Mouse (Mus musculus) G1E (cell line): ENCODE measurements around the gene Nlrx1. TPM values are rescaled to one million over a fixed set of nuclear protein-coding genes. Genes with fewer than 3 reads are reported as not detected.

Experiments
- ATAC-seq: 2 replicates; pipeline ENCODE4 v1.8.0; 2016; ENCODE audit warnings: mild to moderate bottlenecking; ENCODE audit not compliant: insufficient number of reproducible peaks, poor library complexity, low FRiP score, severe bottlenecking; ENCODE audit errors: extremely low read depth
- DNase-seq: peaks from one replicate; pipeline ENCODE4 v3.0.0; 2012; ENCODE audit warnings: low spot score
- H3K27me3 ChIP-seq: 2 replicates; pipeline ENCODE4 v1.6.1; 2012; ENCODE audit warnings: mild to moderate bottlenecking, low read length, inconsistent platforms; ENCODE audit not compliant: insufficient read depth
- H3K36me3 ChIP-seq: replicated peaks from 2 replicates; pipeline ENCODE3; 2012; ENCODE audit warnings: mild to moderate bottlenecking, inconsistent platforms
- H3K4me1 ChIP-seq: 2 replicates; pipeline ENCODE4 v1.6.1; 2012; ENCODE audit warnings: low read depth, low read length, inconsistent platforms, mixed read lengths; ENCODE audit not compliant: insufficient read depth
- H3K4me3 ChIP-seq: 2 replicates; pipeline ENCODE4 v1.5.1; 2012; ENCODE audit warnings: low read depth, mild to moderate bottlenecking, inconsistent platforms, low read length, moderate library complexity, mixed read lengths
- H3K9me3 ChIP-seq: replicated peaks from 2 replicates; pipeline ENCODE4 v1.6.1; 2012; ENCODE audit warnings: inconsistent platforms
- CTCF ChIP-seq: IDR thresholded peaks from 2 replicates; pipeline ENCODE4 v1.5.1; 2012; ENCODE audit warnings: low read depth, low read length, inconsistent platforms, mixed read lengths
- GATA1 ChIP-seq: IDR thresholded peaks from 2 replicates; pipeline ENCODE4 v1.6.1; 2012; ENCODE audit warnings: borderline replicate concordance, low read length, inconsistent platforms, mixed read lengths
- GATA2 ChIP-seq: IDR thresholded peaks from 2 replicates; pipeline ENCODE4 v1.6.1; 2012; ENCODE audit warnings: low read depth, low read length, inconsistent platforms, borderline replicate concordance
- POLR2AphosphoS5 ChIP-seq: IDR thresholded peaks from 2 replicates; pipeline ENCODE4 v1.6.1; 2012; ENCODE audit warnings: low read depth, low read length, inconsistent platforms; ENCODE audit not compliant: insufficient replicate concordance
- TAL1 ChIP-seq: conservative IDR thresholded peaks from 2 replicates; pipeline ENCODE4 v1.6.1; 2012; ENCODE audit warnings: low read depth, low read length, inconsistent platforms, mixed read lengths
- polyA plus RNA-seq: library from polyadenylated mRNA; stranded (reverse); fragments of >175 nt; gene quantifications from 2 replicates; pipeline ENCODE4 v1.2.3, GENCODE M21; 2012
- total RNA-seq, 2 experiments: library from RNA; stranded (forward) in 1 of 2; stranded (reverse) in 1 of 2; fragments of 200-1000 nt in 1 of 2; fragments of >200 nt in 1 of 2; fragmentation: Nextera tagmentation in 1 of 2; gene quantifications; 2 replicates each; pipeline ENCODE4 v1.2.3; 2014 to 2017

Gene Nlrx1
- total and polyA plus RNA-seq, 3 experiments = 0.02 to 0.05 TPM; not detected in 1

GRCm38 (mm10) chr9:44233021-44233801, 35.2 kb downstream of the Nlrx1 start:
- ATAC-seq (peak; percentile 29; the same call in 1 of the 2 replicates), DNase-seq (peak; percentile 67)
- peaks cover 26% of the 10 kb centered on the region for H3K36me3 ChIP-seq
- no peaks in the 10 kb centered on the region for H3K27me3 ChIP-seq
- H3K9me3 ChIP-seq = no peaks in the 10 kb centered on the region
- peaks cover 43% of the 10 kb centered on the region for H3K4me1 ChIP-seq
- TF ChIP-seq GATA1 (no peak), CTCF (no peak), TAL1 (no peak), GATA2 (no peak), POLR2AphosphoS5 (no peak)
- H3K4me3 ChIP-seq = peak overlapping the region; percentile 93

DNA sequence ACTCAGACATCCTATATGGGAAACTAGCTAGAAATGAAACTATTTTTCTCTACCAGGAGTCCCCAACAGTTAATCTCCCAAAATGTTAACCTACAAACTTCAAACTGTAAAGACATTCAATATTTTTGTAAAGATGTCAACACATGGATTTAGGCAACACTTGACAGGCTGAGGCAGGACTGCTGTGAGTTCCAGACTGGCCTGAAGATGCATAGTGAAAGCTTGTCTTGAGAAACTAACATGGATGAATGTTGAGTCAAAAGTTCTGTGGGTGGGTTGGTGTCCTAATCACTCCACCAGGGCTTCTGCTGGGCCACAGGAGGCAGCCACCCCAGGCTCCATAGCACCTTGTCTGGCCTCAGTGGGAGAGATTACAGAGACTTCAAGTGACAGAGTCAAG, 36.8 kb downstream of the Nlrx1 start:
- TF ChIP-seq POLR2AphosphoS5 = no peak
- no peak for TF ChIP-seq GATA1
- TF ChIP-seq CTCF = no peak
- TF ChIP-seq TAL1 = no peak
- no peak for TF ChIP-seq GATA2
- Histone ChIP-seq H3K4me1 (peaks cover 48% of the 10 kb centered on the region), H3K9me3 (no peaks in the 10 kb centered on the region), H3K36me3 (peaks cover 39% of the 10 kb centered on the region), H3K4me3 (peak overlapping the region; percentile 93), H3K27me3 (no peaks in the 10 kb centered on the region)
- DNase-seq (no peak), ATAC-seq (no peak)

DNA sequence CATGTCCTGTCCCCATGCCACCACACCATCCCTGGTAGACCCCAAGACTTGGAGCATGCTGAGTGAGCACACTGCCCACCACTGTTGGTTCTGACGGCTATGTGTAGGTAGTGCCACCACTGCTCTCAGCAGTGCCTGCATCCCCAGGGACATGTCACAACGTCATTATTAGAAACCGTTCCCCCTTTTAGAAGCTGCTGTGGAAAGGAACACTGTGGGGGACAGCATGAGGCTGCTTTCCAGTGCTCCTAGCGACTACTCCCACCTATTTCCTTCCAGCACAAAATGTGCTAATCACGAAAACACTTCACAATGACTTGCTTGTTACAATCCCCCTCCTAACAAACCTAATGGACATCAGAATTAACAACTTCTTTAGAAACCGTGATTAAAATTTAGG, 42.4 kb downstream of the Nlrx1 start:
- Histone ChIP-seq H3K27me3 (no peaks in the 10 kb centered on the region), H3K9me3 (no peaks in the 10 kb centered on the region), H3K36me3 (peaks cover 53% of the 10 kb centered on the region), H3K4me1 (peaks cover 41% of the 10 kb centered on the region), H3K4me3 (no peak overlapping the region)
- DNase-seq = no peak
- no peak for TF ChIP-seq GATA1
- TF ChIP-seq CTCF = no peak
- no peak for TF ChIP-seq GATA2
- TF ChIP-seq POLR2AphosphoS5 = no peak
- TF ChIP-seq TAL1 = no peak
- no peak for ATAC-seq

GRCm38 (mm10) chr9:44213538-44213937, 54.9 kb downstream of the Nlrx1 start:
- no peak for ATAC-seq
- no peak overlapping the region for H3K4me3 ChIP-seq

DNA sequence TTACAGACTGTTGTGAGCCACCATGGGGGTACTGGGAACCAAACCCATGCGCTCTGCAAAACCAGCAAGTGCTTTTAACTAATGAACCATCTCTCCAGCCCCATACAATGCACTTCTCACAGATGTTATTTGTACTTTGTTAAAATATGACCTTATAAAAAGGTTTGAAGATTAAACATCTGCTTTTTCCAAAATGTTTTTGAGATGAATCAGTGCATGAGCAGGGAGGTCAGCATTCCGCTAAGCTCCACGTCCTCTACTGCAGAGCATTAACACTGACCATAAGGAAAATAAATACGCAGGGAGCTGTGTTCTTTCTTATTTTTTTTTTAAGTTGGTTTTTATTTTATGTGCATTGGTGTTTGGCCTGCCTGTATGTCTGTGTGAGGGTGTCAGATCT, 56.0 kb downstream of the Nlrx1 start:
- TF ChIP-seq GATA2 (no peak), CTCF (no peak), GATA1 (no peak), TAL1 (no peak), POLR2AphosphoS5 (no peak)
- peaks cover 8% of the 10 kb centered on the region; the same call in 1 of the 2 replicates for H3K4me1 ChIP-seq
- peaks cover 42% of the 10 kb centered on the region for H3K36me3 ChIP-seq
- no peak overlapping the region for H3K4me3 ChIP-seq
- ATAC-seq (no peak), DNase-seq (no peak)
- no peaks in the 10 kb centered on the region for H3K27me3 ChIP-seq
- H3K9me3 ChIP-seq = no peaks in the 10 kb centered on the region

More at GRCm38 (mm10) chr9:44213538-44213937, 54.9 kb downstream of the Nlrx1 start:
- Histone ChIP-seq H3K27me3 (no peaks in the 10 kb centered on the region), H3K36me3 (peaks cover 38% of the 10 kb centered on the region), H3K9me3 (no peaks in the 10 kb centered on the region), H3K4me1 (peaks cover 4% of the 10 kb centered on the region; the same call in 1 of the 2 replicates)
- no peak for DNase-seq
- no peak for TF ChIP-seq CTCF
- no peak for TF ChIP-seq GATA1
- TF ChIP-seq TAL1 = no peak
- no peak for TF ChIP-seq POLR2AphosphoS5
- no peak for TF ChIP-seq GATA2

DNA sequence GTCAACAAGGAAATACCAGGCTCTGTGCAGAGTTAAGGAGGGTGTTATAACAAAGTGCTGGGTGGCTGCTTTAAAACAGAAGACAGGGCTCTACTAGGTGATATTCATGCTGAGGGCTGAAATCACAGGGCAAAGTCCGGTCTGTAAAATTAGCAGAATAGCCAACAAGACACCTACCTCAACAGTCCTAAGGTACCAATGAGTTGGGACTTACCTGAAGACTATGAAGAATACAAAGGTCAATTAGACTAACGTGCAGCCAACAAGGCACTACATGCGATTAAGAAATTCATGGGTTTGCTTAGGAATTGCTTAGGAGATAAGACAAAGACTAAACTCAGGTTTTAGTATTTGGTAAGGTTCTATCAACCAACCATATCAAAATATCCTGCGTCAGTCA, 59.0 kb downstream of the Nlrx1 start:
- Histone ChIP-seq H3K9me3 (peaks cover 1% of the 10 kb centered on the region; the same call in 1 of the 2 replicates), H3K4me3 (no peak overlapping the region), H3K36me3 (peaks cover 52% of the 10 kb centered on the region), H3K4me1 (peaks cover 19% of the 10 kb centered on the region), H3K27me3 (no peaks in the 10 kb centered on the region)
- no peak for TF ChIP-seq POLR2AphosphoS5
- no peak for TF ChIP-seq CTCF
- ATAC-seq (no peak), DNase-seq (no peak)

DNA sequence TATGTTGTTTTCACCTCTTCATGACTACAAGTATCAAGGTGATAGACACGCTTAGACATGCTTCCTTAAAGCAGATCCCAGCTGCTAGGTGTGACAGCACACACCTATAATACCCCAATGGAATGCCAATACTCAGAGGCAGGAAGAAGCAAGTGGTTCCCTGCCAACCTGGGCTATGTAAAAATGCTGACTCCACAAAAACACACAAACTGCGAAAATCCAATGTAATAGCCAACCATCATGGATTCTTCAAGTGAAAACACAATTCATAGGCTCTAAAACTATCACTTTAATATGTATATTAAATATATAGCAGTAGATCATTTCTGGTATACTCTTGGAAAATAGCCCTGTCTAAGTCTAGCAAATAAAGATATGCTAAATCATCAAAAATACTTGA, 60.6 kb downstream of the Nlrx1 start:
- Histone ChIP-seq H3K27me3 (no peaks in the 10 kb centered on the region), H3K36me3 (peaks cover 51% of the 10 kb centered on the region), H3K9me3 (peaks cover 3% of the 10 kb centered on the region; the same call in 1 of the 2 replicates), H3K4me1 (peaks cover 20% of the 10 kb centered on the region), H3K4me3 (no peak overlapping the region)
- DNase-seq (no peak), ATAC-seq (no peak)
- TF ChIP-seq TAL1 (no peak), GATA2 (no peak), CTCF (no peak), GATA1 (no peak), POLR2AphosphoS5 (no peak)

Other genes starting within 250 kb of the Nlrx1 start
Only the 20 nearest of the 25 such genes appear.
- gene Mfrp, start 166.9 kb downstream of the Nlrx1 start, total RNA-seq (2014; fragmentation: Nextera tagmentation) = not detected in 2 replicates
- not detected in 2 replicates for gene Mfrp, start 166.9 kb downstream of the Nlrx1 start, total RNA-seq (2017)
- not detected in 2 replicates for gene Mfrp, start 166.9 kb downstream of the Nlrx1 start, polyA plus RNA-seq
- gene C1qtnf5, start 161.4 kb downstream of the Nlrx1 start, total RNA-seq (2014; fragmentation: Nextera tagmentation) = not detected in 2 replicates
- 0.29 TPM in 1 of 2 replicates, not detected in the other for gene C1qtnf5, start 161.4 kb downstream of the Nlrx1 start, total RNA-seq (2017)
- 0.21 TPM in 1 of 2 replicates, not detected in the other for gene C1qtnf5, start 161.4 kb downstream of the Nlrx1 start, polyA plus RNA-seq
- not detected in 2 replicates for gene Gm49380, start 155.1 kb downstream of the Nlrx1 start, total RNA-seq (2014; fragmentation: Nextera tagmentation)
- 0.12 and 0.27 TPM in 2 replicates for gene Gm49380, start 155.1 kb downstream of the Nlrx1 start, total RNA-seq (2017)
- 0.15 TPM in 1 of 2 replicates, not detected in the other for gene Gm49380, start 155.1 kb downstream of the Nlrx1 start, polyA plus RNA-seq
- gene Rnf26, start 155.1 kb downstream of the Nlrx1 start, total RNA-seq (2014; fragmentation: Nextera tagmentation) = 40.6 and 46.9 TPM in 2 replicates
- 10.5 and 11.4 TPM in 2 replicates for gene Rnf26, start 155.1 kb downstream of the Nlrx1 start, total RNA-seq (2017)
- gene Rnf26, start 155.1 kb downstream of the Nlrx1 start, polyA plus RNA-seq = 29.7 and 41.9 TPM in 2 replicates
- not detected in 2 replicates for gene Mcam, start 134.1 kb downstream of the Nlrx1 start, total RNA-seq (2014; fragmentation: Nextera tagmentation)
- gene Mcam, start 134.1 kb downstream of the Nlrx1 start, total RNA-seq (2017) = 0.06 and 0.16 TPM in 2 replicates
- not detected in 2 replicates for gene Mcam, start 134.1 kb downstream of the Nlrx1 start, polyA plus RNA-seq
- 137 and 159 TPM in 2 replicates for gene Cbl, start 34.5 kb downstream of the Nlrx1 start, total RNA-seq (2014; fragmentation: Nextera tagmentation)
- gene Cbl, start 34.5 kb downstream of the Nlrx1 start, total RNA-seq (2017) = 23.6 and 25.5 TPM in 2 replicates
- 17.2 and 20.3 TPM in 2 replicates for gene Cbl, start 34.5 kb downstream of the Nlrx1 start, polyA plus RNA-seq
- not detected in 2 replicates for gene Ccdc153, start 27.9 kb downstream of the Nlrx1 start, total RNA-seq (2014; fragmentation: Nextera tagmentation)
- not detected in 2 replicates for gene Ccdc153, start 27.9 kb downstream of the Nlrx1 start, total RNA-seq (2017)
- gene Ccdc153, start 27.9 kb downstream of the Nlrx1 start, polyA plus RNA-seq = not detected in 2 replicates
- gene Pdzd3, start 17.1 kb downstream of the Nlrx1 start, total RNA-seq (2014; fragmentation: Nextera tagmentation) = not detected in 2 replicates
- not detected in 2 replicates for gene Pdzd3, start 17.1 kb downstream of the Nlrx1 start, total RNA-seq (2017)
- not detected in 2 replicates for gene Pdzd3, start 17.1 kb downstream of the Nlrx1 start, polyA plus RNA-seq
- gene Abcg4, start 20.0 kb upstream of the Nlrx1 start, total RNA-seq (2014; fragmentation: Nextera tagmentation) = 29.1 and 58.5 TPM in 2 replicates
- gene Abcg4, start 20.0 kb upstream of the Nlrx1 start, total RNA-seq (2017) = 1.8 and 3.6 TPM in 2 replicates
- gene Abcg4, start 20.0 kb upstream of the Nlrx1 start, polyA plus RNA-seq = 18.4 and 20.3 TPM in 2 replicates
- 26.3 and 46.1 TPM in 2 replicates for gene Hinfp, start 37.1 kb upstream of the Nlrx1 start, total RNA-seq (2014; fragmentation: Nextera tagmentation)
- 22.0 and 23.1 TPM in 2 replicates for gene Hinfp, start 37.1 kb upstream of the Nlrx1 start, total RNA-seq (2017)
- gene Hinfp, start 37.1 kb upstream of the Nlrx1 start, polyA plus RNA-seq = 5.4 and 8.4 TPM in 2 replicates
- gene C2cd2l, start 51.7 kb upstream of the Nlrx1 start, total RNA-seq (2014; fragmentation: Nextera tagmentation) = 9.5 and 19.3 TPM in 2 replicates
- gene C2cd2l, start 51.7 kb upstream of the Nlrx1 start, total RNA-seq (2017) = 6.3 TPM in 2 replicates
- gene C2cd2l, start 51.7 kb upstream of the Nlrx1 start, polyA plus RNA-seq = 35.8 and 40.9 TPM in 2 replicates
- 33.6 and 36.5 TPM in 2 replicates for gene Dpagt1, start 57.4 kb upstream of the Nlrx1 start, total RNA-seq (2014; fragmentation: Nextera tagmentation)
- 11.8 and 12.3 TPM in 2 replicates for gene Dpagt1, start 57.4 kb upstream of the Nlrx1 start, total RNA-seq (2017)
- gene Dpagt1, start 57.4 kb upstream of the Nlrx1 start, polyA plus RNA-seq = 6.5 and 6.8 TPM in 2 replicates
- gene H2afx, start 66.1 kb upstream of the Nlrx1 start, total RNA-seq (2014; fragmentation: Nextera tagmentation) = 227 and 235 TPM in 2 replicates
- 240 and 251 TPM in 2 replicates for gene H2afx, start 66.1 kb upstream of the Nlrx1 start, total RNA-seq (2017)
- gene H2afx, start 66.1 kb upstream of the Nlrx1 start, polyA plus RNA-seq = 762 and 998 TPM in 2 replicates
- 82.7 and 175 TPM in 2 replicates for gene Hmbs, start 75.6 kb upstream of the Nlrx1 start, total RNA-seq (2014; fragmentation: Nextera tagmentation)
- gene Hmbs, start 75.6 kb upstream of the Nlrx1 start, total RNA-seq (2017) = 108 and 148 TPM in 2 replicates
- 86.9 and 90.1 TPM in 2 replicates for gene Hmbs, start 75.6 kb upstream of the Nlrx1 start, polyA plus RNA-seq
- gene Vps11, start 93.1 kb upstream of the Nlrx1 start, total RNA-seq (2014; fragmentation: Nextera tagmentation) = 13.6 and 15.7 TPM in 2 replicates
- gene Vps11, start 93.1 kb upstream of the Nlrx1 start, total RNA-seq (2017) = 26.4 and 27.0 TPM in 2 replicates
- gene Vps11, start 93.1 kb upstream of the Nlrx1 start, polyA plus RNA-seq = 6.7 and 7.7 TPM in 2 replicates
- 51.8 and 55.8 TPM in 2 replicates for gene Hyou1, start 110.9 kb upstream of the Nlrx1 start, total RNA-seq (2014; fragmentation: Nextera tagmentation)
- gene Hyou1, start 110.9 kb upstream of the Nlrx1 start, total RNA-seq (2017) = 31.2 and 36.6 TPM in 2 replicates
- gene Hyou1, start 110.9 kb upstream of the Nlrx1 start, polyA plus RNA-seq = 21.1 and 27.9 TPM in 2 replicates
- 10.0 and 16.0 TPM in 2 replicates for gene Slc37a4, start 128.3 kb upstream of the Nlrx1 start, total RNA-seq (2014; fragmentation: Nextera tagmentation)
- 24.4 and 31.7 TPM in 2 replicates for gene Slc37a4, start 128.3 kb upstream of the Nlrx1 start, total RNA-seq (2017)
- gene Slc37a4, start 128.3 kb upstream of the Nlrx1 start, polyA plus RNA-seq = 10.4 and 11.8 TPM in 2 replicates
- gene Rps25, start 138.5 kb upstream of the Nlrx1 start, total RNA-seq (2014; fragmentation: Nextera tagmentation) = 661 and 718 TPM in 2 replicates
- 2,498 and 2,521 TPM in 2 replicates for gene Rps25, start 138.5 kb upstream of the Nlrx1 start, total RNA-seq (2017)
- gene Rps25, start 138.5 kb upstream of the Nlrx1 start, polyA plus RNA-seq = 230 and 272 TPM in 2 replicates
- gene Trappc4, start 139.0 kb upstream of the Nlrx1 start, total RNA-seq (2014; fragmentation: Nextera tagmentation) = 31.8 and 52.9 TPM in 2 replicates
- 69.1 and 71.4 TPM in 2 replicates for gene Trappc4, start 139.0 kb upstream of the Nlrx1 start, total RNA-seq (2017)
- 6.3 and 9.6 TPM in 2 replicates for gene Trappc4, start 139.0 kb upstream of the Nlrx1 start, polyA plus RNA-seq
- gene Ccdc84, start 150.0 kb upstream of the Nlrx1 start, total RNA-seq (2014; fragmentation: Nextera tagmentation) = 32.2 and 34.4 TPM in 2 replicates
- 23.7 and 25.1 TPM in 2 replicates for gene Ccdc84, start 150.0 kb upstream of the Nlrx1 start, total RNA-seq (2017)
- gene Ccdc84, start 150.0 kb upstream of the Nlrx1 start, polyA plus RNA-seq = 10.2 and 10.4 TPM in 2 replicates